Mouse (Mus musculus) forebrain, embryonic 12.5 days (tissue): ENCODE results near the gene Bricd5. TPM values are rescaled to one million over a fixed set of nuclear protein-coding genes. Genes with fewer than 3 reads are reported as not detected.

ENCODE experiments used
- ATAC-seq: fragments of 200-750 bp; cut with Nextera tagmentation; 2 replicates; pipeline ENCODE4 v1.8.0; 2017; ENCODE audit warnings: moderate TSS enrichment; ENCODE audit not compliant: low FRiP score
- H3K27ac ChIP-seq: fragments of 300-500 bp; sonication (generic); 2 replicates; pipeline ENCODE4 v1.5.1; 2016; ENCODE audit warnings: mild to moderate bottlenecking
- H3K27me3 ChIP-seq: fragments of 300-500 bp; sonication (generic); 2 replicates; pipeline ENCODE4 v1.6.1; 2016; ENCODE audit warnings: mild to moderate bottlenecking
- H3K36me3 ChIP-seq: fragments of 300-500 bp; sonication (generic); replicated peaks from 2 replicates; pipeline ENCODE4 v1.6.1; 2016; ENCODE audit warnings: mild to moderate bottlenecking
- H3K4me1 ChIP-seq: fragments of 300-500 bp; sonication (generic); 2 replicates; pipeline ENCODE4 v1.6.1; 2016
- H3K4me2 ChIP-seq: fragments of 300-500 bp; sonication (generic); 2 replicates; pipeline ENCODE4 v1.6.1; 2016; ENCODE audit warnings: mild to moderate bottlenecking, moderate library complexity
- H3K4me3 ChIP-seq: fragments of 300-500 bp; sonication (generic); replicated peaks from 2 replicates; pipeline ENCODE4 v1.5.1; 2016; ENCODE audit warnings: mild to moderate bottlenecking
- H3K9ac ChIP-seq: fragments of 300-500 bp; sonication (generic); 2 replicates; pipeline ENCODE4 v1.6.1; 2016; ENCODE audit warnings: mild to moderate bottlenecking
- H3K9me3 ChIP-seq: fragments of 300-500 bp; sonication (generic); 2 replicates; pipeline ENCODE4 v1.6.1; 2016
- WGBS: fragments of 180-500 bp; shearing (Covaris S2); methylation state at CpG from one replicate; pipeline ENCODE4 v1.1.7; 2016; 5-methylcytosine and 5-hydroxymethylcytosine counted together
- polyA plus RNA-seq: library from polyadenylated mRNA; unstranded; fragments of >200 nt; fragmentation: Nextera tagmentation; extraction: Ambion mirVana; gene quantifications from 2 replicates; pipeline ENCODE4 v1.2.1, GENCODE M21; 2016

Bricd5 gene
- polyA plus RNA-seq, 1 experiment from 2014 or later: not detected

DNA sequence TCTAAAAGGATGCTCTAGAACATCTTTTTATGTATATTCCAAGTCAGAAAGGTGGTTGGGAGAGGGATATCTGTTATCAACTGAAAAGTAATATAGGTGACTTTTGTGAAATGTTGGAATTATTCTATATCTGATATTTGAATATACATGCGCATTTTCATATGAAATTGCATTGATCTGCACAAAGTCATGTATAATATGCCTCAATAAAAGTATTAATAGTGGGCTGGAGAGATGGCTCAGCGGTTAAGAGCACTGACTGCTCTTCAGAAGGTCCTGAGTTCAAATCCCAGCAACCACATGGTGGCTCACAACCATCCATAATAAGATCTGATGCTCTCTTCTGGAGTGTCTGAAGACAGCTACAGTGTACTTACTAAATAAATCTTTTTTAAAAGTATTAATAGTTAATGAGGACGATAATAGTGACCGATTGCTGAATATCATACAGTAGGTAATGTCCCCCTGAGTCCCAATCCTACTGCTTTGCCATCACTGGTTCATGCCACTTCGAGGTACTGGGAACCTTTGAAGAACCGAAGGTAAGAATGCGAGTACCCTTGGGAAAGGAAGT, 4.3 kb upstream of the Bricd5 start:
- Histone ChIP-seq H3K27ac (peak overlapping the region; percentile 85), H3K36me3 (peaks cover 8% of the 10 kb centered on the region), H3K4me2 (peak overlapping the region; percentile 83), H3K9ac (peak overlapping the region; percentile 95), H3K4me1 (peaks cover 28% of the 10 kb centered on the region), H3K4me3 (peak overlapping the region; percentile 89), H3K9me3 (no peaks in the 10 kb centered on the region), H3K27me3 (no peaks in the 10 kb centered on the region)
- WGBS: 19% methylated on average over 7 of the region's 7 CpGs
- ATAC-seq: no peak; the same call in 1 of the 2 replicates

DNA sequence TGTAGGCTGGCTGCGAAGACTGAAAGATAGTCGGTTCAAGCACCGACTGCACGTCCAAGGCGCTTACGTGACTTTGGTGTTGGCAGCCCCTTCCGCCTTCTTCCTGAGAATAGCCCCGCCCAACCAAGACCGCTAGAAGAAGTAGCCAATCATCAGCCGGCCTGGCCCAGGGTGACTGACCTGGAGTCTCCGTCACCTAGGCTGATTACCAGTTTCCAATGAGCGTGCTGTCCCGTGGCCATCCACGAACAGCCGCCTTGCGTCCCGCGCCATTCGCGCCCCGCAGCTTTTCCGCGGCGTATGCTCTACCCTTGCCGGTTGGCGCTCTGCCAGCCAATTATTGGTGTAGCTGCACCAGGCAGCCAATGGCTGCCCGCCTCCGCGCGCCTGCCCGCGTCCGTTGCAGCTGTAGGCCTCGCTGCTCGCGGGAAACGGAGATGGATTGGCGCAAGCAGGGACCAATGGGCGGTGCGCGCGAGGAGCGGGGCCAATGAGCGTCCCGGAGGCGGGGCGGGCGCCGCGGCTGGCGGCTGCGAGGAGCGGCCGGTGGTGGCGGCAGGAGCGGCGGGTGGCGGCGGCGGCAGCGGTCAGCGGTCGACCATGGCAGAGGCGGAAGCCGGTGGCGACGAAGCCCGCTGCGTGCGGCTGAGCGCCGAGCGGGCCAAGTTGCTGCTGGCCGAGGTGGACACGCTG, 3.6 kb upstream of the Bricd5 start, which contains the start of the genes E4f1 and Pgp:
E4f1 (minus strand) TSS at position 404 of the 693 bp plus-strand sequence.
Pgp (plus strand) TSS at position 483 of the 693 bp plus-strand sequence.
- ATAC-seq: peak; percentile 97
- Histone ChIP-seq H3K4me2 (peak within 1 kb of the TSS; percentile 83), H3K27me3 (no peaks in the 10 kb centered on the region), H3K9ac (peak within 1 kb of the TSS; percentile 95), H3K4me1 (peaks cover 28% of the 10 kb centered on the region), H3K9me3 (no peaks in the 10 kb centered on the region), H3K4me3 (peak within 1 kb of the TSS; percentile 89), H3K36me3 (peaks cover 14% of the 10 kb centered on the region), H3K27ac (peak within 1 kb of the TSS; percentile 85)
- WGBS: under 1% methylated on average over 70 of the region's 75 CpGs

GRCm38 (mm10) chr17:24470701-24471527, 2.8 kb upstream of the Bricd5 start:
- ATAC-seq: peak; percentile 49

DNA sequence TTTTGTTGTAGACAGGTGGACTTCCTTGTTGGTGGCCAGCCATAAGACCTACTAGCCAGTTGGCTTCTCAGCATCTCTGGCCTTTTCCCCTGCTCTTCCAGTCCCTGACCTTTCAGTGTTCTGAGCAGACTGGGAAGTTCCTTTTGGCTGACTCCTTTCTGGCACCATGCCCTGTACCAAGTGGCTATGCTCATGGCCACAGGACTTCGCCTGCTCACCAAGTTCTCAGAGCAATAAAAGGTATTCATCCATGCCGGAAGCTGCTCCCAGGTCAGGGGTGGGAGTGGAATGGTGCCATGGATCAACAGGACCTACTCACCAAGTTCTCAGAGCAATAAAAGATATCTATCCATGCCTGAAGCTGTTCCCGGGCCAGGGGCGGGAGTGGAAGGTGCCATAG, 1.2 kb upstream of the Bricd5 start:
- H3K27me3 ChIP-seq: no peaks in the 10 kb centered on the region
- WGBS: 87% methylated on average over 4 of the region's 4 CpGs
- no peaks in the 10 kb centered on the region for H3K9me3 ChIP-seq
- no peak overlapping the region for H3K27ac ChIP-seq
- H3K9ac ChIP-seq: no peak overlapping the region
- ATAC-seq: no peak
- no peak overlapping the region for H3K4me3 ChIP-seq
- peaks cover 36% of the 10 kb centered on the region for H3K36me3 ChIP-seq
- peak overlapping the region; percentile 83 for H3K4me2 ChIP-seq
- H3K4me1 ChIP-seq: peaks cover 30% of the 10 kb centered on the region

More at GRCm38 (mm10) chr17:24470701-24471527, 2.8 kb upstream of the Bricd5 start:
- no peaks in the 10 kb centered on the region for H3K27me3 ChIP-seq
- H3K4me2 ChIP-seq: peak overlapping the region; percentile 83
- no peaks in the 10 kb centered on the region for H3K9me3 ChIP-seq
- H3K27ac ChIP-seq: peak overlapping the region; percentile 85
- H3K9ac ChIP-seq: peak overlapping the region; percentile 95
- WGBS: 2% methylated on average over 68 of the region's 68 CpGs
- peaks cover 23% of the 10 kb centered on the region for H3K36me3 ChIP-seq
- H3K4me1 ChIP-seq: peaks cover 28% of the 10 kb centered on the region
- H3K4me3 ChIP-seq: peak overlapping the region; percentile 89

DNA sequence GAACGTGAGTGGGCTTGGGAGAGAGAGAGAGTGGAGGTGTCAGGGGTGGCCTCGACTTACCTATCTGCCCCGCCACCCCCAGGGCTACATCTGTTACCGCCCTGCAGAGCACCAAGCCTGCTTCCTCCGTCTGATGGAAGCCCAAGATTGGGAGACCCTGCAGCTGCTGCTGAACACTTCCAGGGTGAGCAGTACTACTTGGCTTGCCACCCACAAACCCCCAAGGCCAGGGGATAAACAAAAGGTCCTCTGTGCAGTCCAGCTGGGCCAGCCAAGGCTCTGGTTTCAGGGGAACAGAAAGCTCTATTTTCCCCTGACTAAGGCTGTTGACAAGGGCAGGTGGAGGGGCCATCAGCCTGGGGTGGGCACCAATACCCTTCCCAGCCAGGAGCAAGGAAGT, 873 bp downstream of the Bricd5 start:
- no peak overlapping the region for H3K27ac ChIP-seq
- H3K9ac ChIP-seq: no peak overlapping the region
- no peak overlapping the region for H3K4me3 ChIP-seq
- no peaks in the 10 kb centered on the region for H3K9me3 ChIP-seq
- no peak for ATAC-seq
- peaks cover 39% of the 10 kb centered on the region for H3K4me1 ChIP-seq
- no peaks in the 10 kb centered on the region for H3K27me3 ChIP-seq
- 86% methylated on average over 5 of the region's 5 CpGs for WGBS
- no peak overlapping the region for H3K4me2 ChIP-seq
- H3K36me3 ChIP-seq: peaks cover 36% of the 10 kb centered on the region

GRCm38 (mm10) chr17:24475586-24475985, 1.9 kb downstream of the Bricd5 start:
- Histone ChIP-seq H3K27ac (no peak overlapping the region), H3K4me3 (no peak overlapping the region), H3K4me1 (peaks cover 47% of the 10 kb centered on the region), H3K9me3 (no peaks in the 10 kb centered on the region), H3K4me2 (no peak overlapping the region), H3K36me3 (peaks cover 36% of the 10 kb centered on the region), H3K9ac (no peak overlapping the region), H3K27me3 (no peaks in the 10 kb centered on the region)
- ATAC-seq: no peak
- WGBS: 96% methylated on average over 6 of the region's 6 CpGs

DNA sequence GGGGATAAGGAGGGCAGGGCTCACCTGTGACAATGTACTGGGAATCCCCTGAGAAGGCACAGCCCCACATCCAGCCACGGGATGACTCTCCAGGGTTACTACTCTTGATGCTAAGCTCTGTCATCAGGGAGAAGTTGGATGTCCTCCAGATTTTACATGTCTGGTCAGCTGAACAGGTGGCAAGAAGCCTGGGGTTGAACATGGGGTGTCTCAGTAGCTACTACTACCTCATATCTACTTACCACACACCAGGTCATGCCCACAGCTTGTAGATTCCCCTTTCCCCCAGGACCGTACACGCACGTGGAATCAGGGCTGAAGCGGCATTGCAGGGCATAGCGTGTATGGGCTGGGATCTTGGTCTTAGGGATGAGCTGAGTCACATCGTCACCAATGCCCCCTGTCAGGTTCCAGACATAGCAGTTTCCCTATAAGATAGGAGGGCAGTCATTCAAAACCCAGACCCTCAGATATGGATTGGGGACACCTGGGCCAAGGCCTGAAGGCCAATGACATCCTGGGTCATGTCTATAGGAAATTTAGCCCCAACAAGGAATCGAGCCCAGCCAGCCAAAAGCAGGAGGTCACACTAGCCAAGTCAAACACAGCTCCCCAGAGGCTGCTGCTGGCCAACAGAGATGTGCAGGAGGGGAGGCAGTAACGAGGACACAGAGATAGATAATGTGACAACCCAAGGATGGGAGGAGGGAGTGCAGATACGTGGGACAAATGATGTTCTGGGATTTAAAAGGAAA, 2.5 kb downstream of the Bricd5 start:
- WGBS: 95% methylated on average over 10 of the region's 10 CpGs
- H3K36me3 ChIP-seq: peaks cover 36% of the 10 kb centered on the region
- ATAC-seq: no peak

DNA sequence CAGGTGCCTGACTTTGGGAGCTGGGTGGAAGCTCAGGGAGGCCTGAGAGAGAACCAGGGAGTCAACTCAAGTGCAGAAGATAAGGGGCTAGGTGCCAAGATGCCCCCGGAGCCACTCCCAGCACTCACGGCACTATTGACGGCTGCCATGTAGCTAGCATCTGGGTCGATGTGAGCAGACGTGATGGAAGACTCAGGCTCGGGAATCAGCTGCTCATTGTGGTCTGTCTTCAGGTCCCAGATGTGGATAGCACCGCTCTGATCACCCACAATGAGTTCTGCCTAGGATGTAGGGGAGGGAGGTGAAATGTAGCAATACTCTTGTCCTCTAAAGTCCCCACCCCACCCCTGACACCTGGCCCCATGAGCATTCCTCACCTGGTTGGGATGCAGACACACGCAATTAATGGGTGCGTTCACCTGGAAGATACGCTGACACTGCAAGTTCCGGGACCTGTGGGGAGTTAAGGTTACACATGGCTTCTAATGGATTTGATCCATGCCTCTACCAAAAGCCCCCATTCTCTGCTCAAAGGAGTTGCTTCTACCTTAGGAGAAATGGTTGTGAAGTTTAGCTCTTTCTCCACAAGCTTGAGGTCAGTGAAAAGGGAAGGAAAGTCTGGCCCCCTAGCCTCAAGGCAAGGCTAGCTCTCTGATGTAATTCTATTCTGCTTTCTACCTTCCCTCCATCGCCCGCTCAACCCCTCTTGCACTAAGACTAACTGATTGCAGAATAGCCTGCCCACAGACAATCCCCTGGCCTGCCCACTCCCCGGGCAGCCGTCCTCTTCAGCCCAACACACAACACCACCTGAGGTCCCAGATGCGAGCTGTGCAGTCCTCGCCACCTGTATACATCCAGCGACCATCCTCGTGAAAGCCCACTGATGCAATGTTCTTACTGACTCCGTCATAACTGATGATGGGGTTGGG, 3.6 kb downstream of the Bricd5 start:
- no peak for ATAC-seq
- Histone ChIP-seq H3K9ac (peak overlapping the region; percentile 49; the same call in 1 of the 2 replicates), H3K4me3 (peak overlapping the region; percentile 78; the same call in 1 of the 2 replicates)

More for the DNA sequence above, 2.5 kb downstream of the Bricd5 start:
- H3K27me3 ChIP-seq: no peaks in the 10 kb centered on the region
- H3K4me2 ChIP-seq: no peak overlapping the region
- no peak overlapping the region for H3K4me3 ChIP-seq
- H3K4me1 ChIP-seq: peaks cover 41% of the 10 kb centered on the region
- H3K9ac ChIP-seq: no peak overlapping the region
- no peaks in the 10 kb centered on the region for H3K9me3 ChIP-seq
- no peak overlapping the region for H3K27ac ChIP-seq

GRCm38 (mm10) chr17:24477985-24478600, 4.4 kb downstream of the Bricd5 start:
- Histone ChIP-seq H3K27ac (no peak overlapping the region; the same call in 1 of the 2 replicates), H3K4me1 (peaks cover 22% of the 10 kb centered on the region), H3K4me3 (peak overlapping the region; percentile 78), H3K36me3 (peaks cover 36% of the 10 kb centered on the region), H3K27me3 (no peaks in the 10 kb centered on the region), H3K4me2 (peak overlapping the region; percentile 51), H3K9me3 (no peaks in the 10 kb centered on the region), H3K9ac (peak overlapping the region; percentile 82)
- peak; percentile 27 for ATAC-seq
- WGBS: 55% methylated on average over 11 of the region's 11 CpGs

More for the DNA sequence above, 3.6 kb downstream of the Bricd5 start:
- Histone ChIP-seq H3K4me2 (peak overlapping the region; percentile 51), H3K36me3 (peaks cover 36% of the 10 kb centered on the region), H3K9me3 (no peaks in the 10 kb centered on the region), H3K4me1 (peaks cover 30% of the 10 kb centered on the region), H3K27ac (no peak overlapping the region), H3K27me3 (no peaks in the 10 kb centered on the region)
- WGBS: 90% methylated on average over 20 of the region's 20 CpGs

- Histone ChIP-seq H3K4me1 (peaks cover 21% of the 10 kb centered on the region), H3K36me3 (peaks cover 33% of the 10 kb centered on the region), H3K4me2 (peak within 1 kb of the TSS; percentile 51), H3K9me3 (no peaks in the 10 kb centered on the region), H3K4me3 (peak within 1 kb of the TSS; percentile 78), H3K27me3 (no peaks in the 10 kb centered on the region), H3K27ac (peak within 1 kb of the TSS; percentile 98), H3K9ac (peak within 1 kb of the TSS; percentile 82)
- peak; percentile 94 for ATAC-seq
- under 1% methylated on average over 48 of the region's 48 CpGs for WGBS
Measured at GRCm38 (mm10) chr17:24478663-24479380, 5.1 kb downstream of the Bricd5 start, which contains the start of gene Mlst8. TSS of gene Mlst8 (minus strand) at chr17:24479078.
